Mouse (Mus musculus) spleen, adult 2 months (tissue): Measurements from ENCODE around the gene Olfr181.

Experiments used
- CTCF ChIP-seq: fragments of 200-500 bp; IDR thresholded peaks from 2 replicates; pipeline ENCODE4 v1.5.1; 2011; ENCODE audit warnings: mild to moderate bottlenecking, inconsistent platforms; ENCODE audit not compliant: insufficient read depth, insufficient read length, insufficient replicate concordance; ENCODE audit errors: extremely low read depth
- POLR2A ChIP-seq: fragments of 200-500 bp; IDR thresholded peaks from 2 replicates; pipeline ENCODE4 v1.6.1; 2011; ENCODE audit warnings: low read depth, low read length, inconsistent platforms

- TF ChIP-seq CTCF (no peak), POLR2A (no peak)
These were observed at the start of gene Olfr181 for GRCm38 (mm10) chr16:58928655-58929054.
